In the genomic region with DNA sequence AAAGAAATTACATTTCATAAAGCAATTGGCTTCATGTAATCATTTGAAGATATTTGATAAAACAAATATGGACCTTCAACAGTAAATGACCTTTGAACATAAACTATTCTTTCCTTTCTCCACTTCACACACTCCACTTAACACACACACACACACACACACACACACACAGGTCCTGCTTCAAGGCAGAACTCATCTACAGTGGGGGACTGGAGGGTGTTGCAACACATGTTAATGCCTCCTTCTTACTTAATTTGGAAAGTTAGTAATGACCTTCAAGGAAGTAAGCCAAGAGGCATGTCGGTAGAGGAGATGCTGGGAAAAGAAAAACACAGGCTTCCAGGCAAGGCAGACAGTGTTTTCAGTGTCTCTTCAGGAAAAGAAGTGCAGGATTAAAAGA, we compare ENCODE assay signal across 22 mouse cellular contexts.
DNase-seq lines count a peak whose midpoint lies in the region; ATAC-seq and TF ChIP-seq lines count a peak whose summit lies in the region.
"Had no signal": no experiment of that assay in that cellular context is flagged by ENCODE, and none has a peak within 500 bp of the region (broad histone marks: within the 10 kb centered on the region; RNA-seq: fewer than 3 reads in every experiment).

No protein-coding gene starts in this region.

- no peak overlapping the region for H3K4me3 ChIP-seq in forebrain, embryonic 16.5 days (replicated peaks; ENCODE audit: low read length)
- H3K4me3 ChIP-seq in forebrain, embryonic 15.5 days: no peak overlapping the region
- no peak overlapping the region for H3K4me3 ChIP-seq in kidney, adult 2 months (ENCODE audit: insufficient read depth, low read depth, low read length)
- H3K4me3 ChIP-seq in kidney, embryonic 16.5 days (ENCODE audit: low read length): no peak overlapping the region
- no peak overlapping the region for H3K4me3 ChIP-seq in lung, postnatal 0 days (ENCODE audit: low read depth, low read length)
- no peak overlapping the region for H3K4me3 ChIP-seq in lung, adult 2 months (replicated peaks; ENCODE audit: extremely low read depth, low read depth, low read length)
- H3K4me3 ChIP-seq: embryonic facial prominence, embryonic 13.5 days; erythroblast, embryonic 14.5 days; forebrain, embryonic 13.5 days; hindbrain, embryonic 13.5 days; limb, embryonic 12.5 days; liver, embryonic 13.5 days; lung, embryonic 15.5 days had no signal

- H3K9ac ChIP-seq in forebrain, embryonic 16.5 days (replicated peaks; ENCODE audit: low read depth, low read length): no peak overlapping the region
- no peak overlapping the region for H3K9ac ChIP-seq in forebrain, embryonic 15.5 days (replicated peaks)
- no peak overlapping the region for H3K9ac ChIP-seq in kidney, embryonic 16.5 days (replicated peaks; ENCODE audit: low read length)
- no peak overlapping the region for H3K9ac ChIP-seq in lung, postnatal 0 days (replicated peaks; ENCODE audit: low read depth)
- H3K9ac ChIP-seq: embryonic facial prominence, embryonic 13.5 days; forebrain, embryonic 13.5 days; hindbrain, embryonic 13.5 days; limb, embryonic 12.5 days; liver, embryonic 13.5 days; lung, embryonic 15.5 days had no signal

- H3K27me3 ChIP-seq in forebrain, embryonic 16.5 days (replicated peaks; ENCODE audit: control insufficient read depth, insufficient read depth, low read length): no peaks in the 10 kb centered on the region
- no peaks in the 10 kb centered on the region for H3K27me3 ChIP-seq in forebrain, embryonic 15.5 days
- no peaks in the 10 kb centered on the region for H3K27me3 ChIP-seq in kidney, adult 2 months (replicated peaks; ENCODE audit: control insufficient read depth, insufficient read depth, low read length)
- H3K27me3 ChIP-seq in kidney, embryonic 16.5 days (ENCODE audit: insufficient read depth, low read length): no peaks in the 10 kb centered on the region
- H3K27me3 ChIP-seq in lung, postnatal 0 days (replicated peaks; ENCODE audit: insufficient read depth, low read length): no peaks in the 10 kb centered on the region
- H3K27me3 ChIP-seq: embryonic facial prominence, embryonic 13.5 days; forebrain, embryonic 13.5 days; hindbrain, embryonic 13.5 days; limb, embryonic 12.5 days; liver, embryonic 13.5 days; lung, embryonic 15.5 days had no signal

- TF ChIP-seq EP300 in lung, postnatal 0 days (IDR thresholded peaks at IDR 0.05): no peak

- TF ChIP-seq CTCF in kidney, adult 2 months (conservative IDR thresholded peaks at IDR 0.05; ENCODE audit: insufficient read depth, insufficient read length, low read depth, low read length): no peak
- no peak for TF ChIP-seq CTCF in lung, postnatal 0 days (IDR thresholded peaks at IDR 0.05)
- TF ChIP-seq CTCF in lung, adult 2 months (IDR thresholded peaks at IDR 0.05; ENCODE audit: insufficient read depth, low read length): no peak

- no peaks in the 10 kb centered on the region for H3K36me3 ChIP-seq in forebrain, embryonic 16.5 days (ENCODE audit: control insufficient read depth, insufficient read depth)
- no peaks in the 10 kb centered on the region for H3K36me3 ChIP-seq in forebrain, embryonic 15.5 days
- no peaks in the 10 kb centered on the region for H3K36me3 ChIP-seq in kidney, adult 2 months (ENCODE audit: control insufficient read depth, insufficient read depth, low read length)
- no peaks in the 10 kb centered on the region for H3K36me3 ChIP-seq in kidney, embryonic 16.5 days (ENCODE audit: insufficient read depth, low read length)
- no peaks in the 10 kb centered on the region for H3K36me3 ChIP-seq in lung, postnatal 0 days (ENCODE audit: insufficient read depth, low read length)
- H3K36me3 ChIP-seq: embryonic facial prominence, embryonic 13.5 days; hindbrain, embryonic 13.5 days; limb, embryonic 12.5 days; liver, embryonic 13.5 days; lung, embryonic 15.5 days had no signal

- WGBS in forebrain, embryonic 16.5 days: 15% methylated on average over 1 of the region's 1 CpGs
- WGBS in forebrain, embryonic 15.5 days: 31% methylated on average over 1 of the region's 1 CpGs
- WGBS in kidney, adult 2 months: 8% methylated on average over 1 of the region's 1 CpGs
- 39% methylated on average over 1 of the region's 1 CpGs for whole genome bisulfite sequencing in kidney, embryonic 16.5 days
- 5% methylated on average over 1 of the region's 1 CpGs for WGBS in lung, postnatal 0 days
- WGBS in lung, adult 2 months: 6% methylated on average over 1 of the region's 1 CpGs

- TF ChIP-seq POLR2A in kidney, adult 2 months (IDR thresholded peaks at IDR 0.05; ENCODE audit: low read depth, low read length): no peak
- TF ChIP-seq POLR2A in lung, adult 2 months (IDR thresholded peaks at IDR 0.05; ENCODE audit: borderline replicate concordance, extremely low read depth, low read depth, low read length): no peak

- no peak overlapping the region for H3K4me2 ChIP-seq in forebrain, embryonic 16.5 days (ENCODE audit: low read length)
- no peak overlapping the region for H3K4me2 ChIP-seq in forebrain, embryonic 15.5 days (replicated peaks)
- no peak overlapping the region for H3K4me2 ChIP-seq in kidney, embryonic 16.5 days (replicated peaks; ENCODE audit: low read depth, low read length)
- H3K4me2 ChIP-seq in lung, postnatal 0 days (replicated peaks; ENCODE audit: low read depth, low read length): no peak overlapping the region
- H3K4me2 ChIP-seq: embryonic facial prominence, embryonic 13.5 days; forebrain, embryonic 13.5 days; heart, embryonic 11.5 days; hindbrain, embryonic 13.5 days; limb, embryonic 12.5 days; liver, embryonic 13.5 days; lung, embryonic 15.5 days had no signal

- no peak overlapping the region for H3K27ac ChIP-seq in forebrain, embryonic 16.5 days (ENCODE audit: low read length)
- no peak overlapping the region; the same call in 1 of the 2 replicates for H3K27ac ChIP-seq in forebrain, embryonic 15.5 days (replicated peaks)
- H3K27ac ChIP-seq in kidney, adult 2 months (ENCODE audit: insufficient read depth, low read depth, low read length): peak overlapping the region; percentile 35; the same call in 1 of the 2 replicates
- H3K27ac ChIP-seq in kidney, embryonic 16.5 days (ENCODE audit: low read length): no peak overlapping the region
- H3K27ac ChIP-seq in lung, postnatal 0 days (ENCODE audit: low read length): no peak overlapping the region
- H3K27ac ChIP-seq: embryonic facial prominence, embryonic 13.5 days; forebrain, embryonic 13.5 days; hindbrain, embryonic 13.5 days; limb, embryonic 12.5 days; liver, embryonic 13.5 days; lung, embryonic 15.5 days had no signal

- DNase-seq in kidney, adult 2 months: peak; percentile 11
- peak; percentile 53 for DNase-seq in lung, postnatal 0 days (ENCODE audit: low spot score)
- DNase-seq in lung, adult 2 months: no peak
- DNase-seq: adrenal gland, postnatal 10 days; cerebellum, adult 18-20 months; cerebellum, postnatal 14 days; heart, postnatal 36 days; liver, embryonic 13.5 days; midbrain, embryonic 14.5 days; thymus, adult 18-20 months; thymus, postnatal 36 days had no signal

- ATAC-seq in forebrain, embryonic 16.5 days: peak; percentile 19
- no peak for ATAC-seq in forebrain, embryonic 15.5 days (replicated peaks)
- ATAC-seq in kidney, embryonic 16.5 days (ENCODE audit: low FRiP score, low TSS enrichment): no peak
- ATAC-seq in lung, postnatal 0 days: peak; percentile 62
- ATAC-seq in megakaryocyte progenitor cell, adult 5-6 weeks (replicated peaks; ENCODE audit: poor library complexity): no peak

- H3K4me1 ChIP-seq in forebrain, embryonic 16.5 days (replicated peaks; ENCODE audit: control insufficient read depth, insufficient read depth, low read length): peaks cover 5% of the 10 kb centered on the region; the same call in 1 of the 2 replicates
- peaks cover 10% of the 10 kb centered on the region for H3K4me1 ChIP-seq in forebrain, embryonic 15.5 days
- H3K4me1 ChIP-seq in kidney, adult 2 months (ENCODE audit: control insufficient read depth, insufficient read depth, low read length): no peaks in the 10 kb centered on the region
- peaks cover 6% of the 10 kb centered on the region; the same call in 1 of the 2 replicates for H3K4me1 ChIP-seq in kidney, embryonic 16.5 days (ENCODE audit: insufficient read depth, low read length)
- no peaks in the 10 kb centered on the region for H3K4me1 ChIP-seq in lung, postnatal 0 days (ENCODE audit: insufficient read depth, low read depth, low read length)
- H3K4me1 ChIP-seq in lung, adult 2 months (ENCODE audit: control insufficient read depth, insufficient read depth, low read length): no peaks in the 10 kb centered on the region
- H3K4me1 ChIP-seq: embryonic facial prominence, embryonic 13.5 days; liver, embryonic 13.5 days had no signal

- no peaks in the 10 kb centered on the region for H3K9me3 ChIP-seq in forebrain, embryonic 16.5 days (ENCODE audit: control insufficient read depth, low read length)
- no peaks in the 10 kb centered on the region for H3K9me3 ChIP-seq in forebrain, embryonic 15.5 days
- no peaks in the 10 kb centered on the region for H3K9me3 ChIP-seq in kidney, embryonic 16.5 days (ENCODE audit: low read length)
- no peaks in the 10 kb centered on the region for H3K9me3 ChIP-seq in lung, postnatal 0 days (ENCODE audit: low read length)
- H3K9me3 ChIP-seq: embryonic facial prominence, embryonic 13.5 days; forebrain, embryonic 13.5 days; hindbrain, embryonic 13.5 days; limb, embryonic 12.5 days; liver, embryonic 13.5 days; lung, embryonic 15.5 days had no signal

Comparison
In these comparisons a context has a peak if more than half of its experiments do, and no peak if none do; other contexts are left out.
1. ATAC-seq: peak in forebrain, embryonic 16.5 days (single experiment) and lung, postnatal 0 days (single experiment); none in forebrain, embryonic 15.5 days (single experiment), kidney, embryonic 16.5 days (single experiment) and megakaryocyte progenitor cell, adult 5-6 weeks (single experiment).